Mouse (Mus musculus): ENCODE data around the gene Anapc11. TPM values are rescaled to one million over a fixed set of nuclear protein-coding genes. Genes with fewer than 3 reads are reported as not detected.
A peak's percentile ranks its signal among the peaks of the same experiment; 100 is the strongest.

The Anapc11 gene
- total and polyA plus RNA-seq, 3 experiments = 69.3 to 212 (median 83.8) TPM

GRCm38 (mm10) chr11:120628601-120629340 is 30.6 kb downstream of the Anapc11 start:
- peak overlapping the region; percentile 67; the same call in 1 of the 2 replicates for H3K4me3 ChIP-seq (ENCODE audit: low read depth, low read length)
- no peaks in the 10 kb centered on the region for H3K9me3 ChIP-seq (replicated peaks)
- no peak for DNase-seq (ENCODE audit: low spot score)
- peaks cover 82% of the 10 kb centered on the region for H3K4me1 ChIP-seq (ENCODE audit: insufficient read depth, low read depth, low read length)
- no peaks in the 10 kb centered on the region for H3K27me3 ChIP-seq (ENCODE audit: insufficient read depth, low read length)
- TF ChIP-seq GATA1 (IDR thresholded peaks at IDR 0.05; ENCODE audit: borderline replicate concordance, low read length) = no peak
- TF ChIP-seq TAL1 (conservative IDR thresholded peaks at IDR 0.05; ENCODE audit: low read depth, low read length) = no peak
- no peak for TF ChIP-seq CTCF (IDR thresholded peaks at IDR 0.05; ENCODE audit: low read depth, low read length)
- no peak for TF ChIP-seq POLR2AphosphoS5 (IDR thresholded peaks at IDR 0.05; ENCODE audit: insufficient replicate concordance, low read depth, low read length)
- TF ChIP-seq GATA2 (IDR thresholded peaks at IDR 0.05; ENCODE audit: borderline replicate concordance, low read depth, low read length) = no peak
- H3K36me3 ChIP-seq (replicated peaks) = peaks cover 62% of the 10 kb centered on the region
- ATAC-seq (ENCODE audit: extremely low read depth, insufficient number of reproducible peaks, low FRiP score, poor library complexity, severe bottlenecking) = no peak

- DNase-seq (ENCODE audit: low spot score) (no peak), ATAC-seq (ENCODE audit: extremely low read depth, insufficient number of reproducible peaks, low FRiP score, poor library complexity, severe bottlenecking) (no peak)
- Histone ChIP-seq H3K9me3 (replicated peaks) (0 out of 2 replicates have a peak, but pooled peaks cover 2% of the 10 kb centered on the region), H3K27me3 (ENCODE audit: insufficient read depth, low read length) (no peaks in the 10 kb centered on the region), H3K4me3 (ENCODE audit: low read depth, low read length) (peak overlapping the region; percentile 67; the same call in 1 of the 2 replicates), H3K4me1 (ENCODE audit: insufficient read depth, low read depth, low read length) (peaks cover 82% of the 10 kb centered on the region), H3K36me3 (replicated peaks) (peaks cover 59% of the 10 kb centered on the region)
- TF ChIP-seq CTCF (IDR thresholded peaks at IDR 0.05; ENCODE audit: low read depth, low read length) (no peak), GATA1 (IDR thresholded peaks at IDR 0.05; ENCODE audit: borderline replicate concordance, low read length) (no peak), TAL1 (conservative IDR thresholded peaks at IDR 0.05; ENCODE audit: low read depth, low read length) (no peak), GATA2 (IDR thresholded peaks at IDR 0.05; ENCODE audit: borderline replicate concordance, low read depth, low read length) (no peak), POLR2AphosphoS5 (IDR thresholded peaks at IDR 0.05; ENCODE audit: insufficient replicate concordance, low read depth, low read length) (no peak)
These were observed 31.1 kb downstream of the Anapc11 start for GRCm38 (mm10) chr11:120629341-120629730.

- peak; percentile 53 for DNase-seq (ENCODE audit: low spot score)
These were observed 31.7 kb downstream of the Anapc11 start for GRCm38 (mm10) chr11:120629911-120630310.

GRCm38 (mm10) chr11:120630401-120630871 is 32.2 kb downstream of the Anapc11 start:
- Histone ChIP-seq H3K27me3 (ENCODE audit: insufficient read depth, low read length) (no peaks in the 10 kb centered on the region), H3K4me3 (ENCODE audit: low read depth, low read length) (peak overlapping the region; percentile 67; the same call in 1 of the 2 replicates), H3K9me3 (replicated peaks) (0 out of 2 replicates have a peak, but pooled peaks cover 2% of the 10 kb centered on the region), H3K4me1 (ENCODE audit: insufficient read depth, low read depth, low read length) (peaks cover 84% of the 10 kb centered on the region), H3K36me3 (replicated peaks) (peaks cover 57% of the 10 kb centered on the region)
- TF ChIP-seq POLR2AphosphoS5 (IDR thresholded peaks at IDR 0.05; ENCODE audit: insufficient replicate concordance, low read depth, low read length) (no peak), CTCF (IDR thresholded peaks at IDR 0.05; ENCODE audit: low read depth, low read length) (no peak), GATA2 (IDR thresholded peaks at IDR 0.05; ENCODE audit: borderline replicate concordance, low read depth, low read length) (no peak), GATA1 (IDR thresholded peaks at IDR 0.05; ENCODE audit: borderline replicate concordance, low read length) (no peak), TAL1 (conservative IDR thresholded peaks at IDR 0.05; ENCODE audit: low read depth, low read length) (no peak)
- ATAC-seq (ENCODE audit: extremely low read depth, insufficient number of reproducible peaks, low FRiP score, poor library complexity, severe bottlenecking) (no peak), DNase-seq (ENCODE audit: low spot score) (no peak)

More at GRCm38 (mm10) chr11:120629911-120630310, 31.7 kb downstream of the Anapc11 start:
- TF ChIP-seq POLR2AphosphoS5 (IDR thresholded peaks at IDR 0.05; ENCODE audit: insufficient replicate concordance, low read depth, low read length) (no peak), CTCF (IDR thresholded peaks at IDR 0.05; ENCODE audit: low read depth, low read length) (no peak), GATA2 (IDR thresholded peaks at IDR 0.05; ENCODE audit: borderline replicate concordance, low read depth, low read length) (no peak), TAL1 (conservative IDR thresholded peaks at IDR 0.05; ENCODE audit: low read depth, low read length) (no peak), GATA1 (IDR thresholded peaks at IDR 0.05; ENCODE audit: borderline replicate concordance, low read length) (no peak)
- H3K27me3 ChIP-seq (ENCODE audit: insufficient read depth, low read length) = no peaks in the 10 kb centered on the region
- ATAC-seq (ENCODE audit: extremely low read depth, insufficient number of reproducible peaks, low FRiP score, poor library complexity, severe bottlenecking) = peak; percentile 47; the same call in 1 of the 2 replicates
- H3K4me3 ChIP-seq (ENCODE audit: low read depth, low read length) = peak overlapping the region; percentile 67; the same call in 1 of the 2 replicates
- H3K36me3 ChIP-seq (replicated peaks) = peaks cover 61% of the 10 kb centered on the region
- peaks cover 88% of the 10 kb centered on the region for H3K4me1 ChIP-seq (ENCODE audit: insufficient read depth, low read depth, low read length)
- 0 out of 2 replicates have a peak, but pooled peaks cover 2% of the 10 kb centered on the region for H3K9me3 ChIP-seq (replicated peaks)

GRCm38 (mm10) chr11:120630881-120631725 is 32.9 kb downstream of the Anapc11 start:
- peaks cover 54% of the 10 kb centered on the region for H3K36me3 ChIP-seq (replicated peaks)
- H3K4me1 ChIP-seq (ENCODE audit: insufficient read depth, low read depth, low read length) = peaks cover 82% of the 10 kb centered on the region
- no peak for DNase-seq (ENCODE audit: low spot score)
- no peak for ATAC-seq (ENCODE audit: extremely low read depth, insufficient number of reproducible peaks, low FRiP score, poor library complexity, severe bottlenecking)
- peak overlapping the region; percentile 86; the same call in 1 of the 2 replicates for H3K4me3 ChIP-seq (ENCODE audit: low read depth, low read length)
- H3K9me3 ChIP-seq (replicated peaks) = 0 out of 2 replicates have a peak, but pooled peaks cover 2% of the 10 kb centered on the region
- no peaks in the 10 kb centered on the region for H3K27me3 ChIP-seq (ENCODE audit: insufficient read depth, low read length)
- no peak for TF ChIP-seq GATA1 (IDR thresholded peaks at IDR 0.05; ENCODE audit: borderline replicate concordance, low read length)
- TF ChIP-seq GATA2 (IDR thresholded peaks at IDR 0.05; ENCODE audit: borderline replicate concordance, low read depth, low read length) = no peak
- no peak for TF ChIP-seq POLR2AphosphoS5 (IDR thresholded peaks at IDR 0.05; ENCODE audit: insufficient replicate concordance, low read depth, low read length)
- TF ChIP-seq CTCF (IDR thresholded peaks at IDR 0.05; ENCODE audit: low read depth, low read length) = no peak
- no peak for TF ChIP-seq TAL1 (conservative IDR thresholded peaks at IDR 0.05; ENCODE audit: low read depth, low read length)
